Mouse (Mus musculus): ENCODE data around the gene Ypel2.
A peak's percentile ranks its signal among the peaks of the same experiment; 100 is the strongest.

DNA sequence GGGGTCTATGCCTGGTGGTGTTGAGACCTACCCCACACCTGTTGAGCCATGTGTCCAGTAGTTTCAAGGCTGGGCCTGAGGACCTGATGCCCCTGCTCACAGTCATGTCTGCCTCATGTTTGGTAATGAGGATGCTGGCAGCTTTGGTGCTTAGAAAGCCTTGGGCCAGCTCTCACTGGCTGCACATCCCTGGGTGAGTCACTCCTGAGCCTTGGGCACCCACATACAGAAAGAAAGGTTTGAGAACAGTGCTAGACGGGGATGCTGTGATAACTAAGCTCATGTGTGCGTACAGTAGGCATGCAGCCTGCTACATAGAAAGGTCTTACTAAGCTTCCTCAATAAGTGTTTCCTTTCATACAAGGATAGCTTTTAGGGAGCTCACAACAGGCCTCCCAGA, 40.8 kb downstream of the Ypel2 start:
- TF ChIP-seq POLR2A (IDR thresholded peaks at IDR 0.05; ENCODE audit: insufficient read length, low read depth) = no peak
- TF ChIP-seq MAX (IDR thresholded peaks at IDR 0.05; ENCODE audit: low read depth) = no peak
- TF ChIP-seq SRF (IDR thresholded peaks at IDR 0.05; ENCODE audit: control insufficient read depth, insufficient read length, low read depth) = no peak
- TF ChIP-seq CEBPB (IDR thresholded peaks at IDR 0.05; ENCODE audit: insufficient read depth, poor library complexity, severe bottlenecking) = no peak
- TF ChIP-seq E2F4 (IDR thresholded peaks at IDR 0.05; ENCODE audit: insufficient read depth) = no peak
- no peak for TF ChIP-seq TCF12 (IDR thresholded peaks at IDR 0.05; ENCODE audit: insufficient read depth, poor library complexity, severe bottlenecking)
- TF ChIP-seq USF1 (IDR thresholded peaks at IDR 0.05; ENCODE audit: low read depth) = no peak
- no peak for TF ChIP-seq MYOG (IDR thresholded peaks at IDR 0.05; ENCODE audit: control insufficient read depth in 1 of 3, insufficient read depth in 1 of 3, insufficient read length in 2 of 3, low read depth in 2 of 3)
- TF ChIP-seq MYOD1 (IDR thresholded peaks at IDR 0.05; ENCODE audit: control insufficient read depth in 1 of 3, insufficient read length in 2 of 3, low read depth in 2 of 3) = peak in 1 of 3 experiments; percentile 4
- TF ChIP-seq POLR2AphosphoS2 (IDR thresholded peaks at IDR 0.05; ENCODE audit: insufficient read length, low read depth) = no peak
- TF ChIP-seq REST (IDR thresholded peaks at IDR 0.05; ENCODE audit: insufficient read depth, insufficient read length) = no peak
- TF ChIP-seq TCF3 (IDR thresholded peaks at IDR 0.05; ENCODE audit: insufficient read length, low read depth) = no peak
